Mouse (Mus musculus): ENCODE measurements at regions not wholly inside any gene's neighbourhood (a gene's known extent, or its start where the extent isn't known, plus 50 kb on each side); places are given as distances from the start of the nearest gene placed in this dataset.

DNA sequence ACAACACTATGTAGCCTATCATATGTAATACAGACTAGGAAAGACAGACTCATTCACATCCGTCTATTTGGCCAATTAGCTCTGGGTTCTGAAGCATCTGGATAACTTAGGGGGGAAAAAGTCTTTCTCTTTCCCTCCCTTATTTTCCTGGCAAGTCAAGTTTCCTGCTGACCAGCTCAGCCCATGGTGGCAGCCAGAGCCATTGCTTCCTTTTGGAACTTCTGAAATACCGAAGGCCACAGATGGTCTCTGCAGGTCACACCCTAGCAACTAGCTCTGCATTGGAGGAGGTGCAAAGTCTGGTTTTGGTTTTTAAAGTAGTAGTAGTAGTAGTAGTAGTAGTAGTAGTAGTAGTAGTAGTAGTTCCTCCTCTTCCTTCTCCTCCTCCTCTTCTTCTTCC, 76.6 kb upstream of the Gm15217 start:
- no peak for TF ChIP-seq CTCF (conservative IDR thresholded peaks at IDR 0.05; ENCODE audit: low read length)
- TF ChIP-seq POU5F1 (IDR thresholded peaks at IDR 0.05; ENCODE audit: borderline replicate concordance, low read length), result no peak

Data from E14TG2a.4 (cell line).